Mouse (Mus musculus) liver, embryonic 14.5 days (tissue): Measurements from ENCODE around the gene Ctnnb1. TPM values are rescaled to one million over a fixed set of nuclear protein-coding genes. Genes with fewer than 3 reads are reported as not detected.

Experiments used
- ATAC-seq: fragments of 200-750 bp; cut with Nextera tagmentation; 2 replicates; pipeline ENCODE4 v1.8.0; 2017; ENCODE audit warnings: moderate number of reproducible peaks, mild to moderate bottlenecking, moderate library complexity; ENCODE audit not compliant: insufficient read depth
- DNase-seq, 3 experiments: peaks; one replicate each; pipeline ENCODE4 v3.0.0-alpha.2; 2012 to 2013; ENCODE audit warnings: low read depth in 3 of 3, low spot score in 3 of 3
- H3K27ac ChIP-seq: fragments of 300-500 bp; sonication (generic); 2 replicates; pipeline ENCODE4 v1.5.1; 2014; ENCODE audit warnings: moderate library complexity, mild to moderate bottlenecking, control low read depth, inconsistent platforms
- H3K27me3 ChIP-seq: fragments of 300-500 bp; sonication (generic); 2 replicates; pipeline ENCODE4 v1.6.1; 2014; ENCODE audit warnings: mild to moderate bottlenecking, low read length, moderate library complexity; ENCODE audit not compliant: control insufficient read depth, insufficient read depth
- H3K36me3 ChIP-seq: fragments of 300-500 bp; sonication (generic); replicated peaks from 2 replicates; pipeline ENCODE4 v1.6.1; 2014; ENCODE audit warnings: low read depth; ENCODE audit not compliant: control insufficient read depth, insufficient read depth
- H3K4me1 ChIP-seq, 2 experiments: fragments of 200-500 bp in 1 of 2; fragments of 300-500 bp in 1 of 2; sonication (generic) in 1 of 2; replicated peaks; 2 replicates each; pipeline ENCODE4 v1.6.1; 2012 to 2014; ENCODE audit warnings: antibody characterized with exemption in 1 of 2, inconsistent platforms in 1 of 2, low read length in 1 of 2; ENCODE audit not compliant: control insufficient read depth in 2 of 2, insufficient read depth in 2 of 2
- H3K4me2 ChIP-seq: fragments of 300-500 bp; sonication (generic); 2 replicates; pipeline ENCODE4 v1.6.1; 2014; ENCODE audit warnings: low read depth, mild to moderate bottlenecking, control low read depth, moderate library complexity
- H3K4me3 ChIP-seq, 2 experiments: fragments of 200-500 bp in 1 of 2; fragments of 300-500 bp in 1 of 2; sonication (generic) in 1 of 2; 2 replicates each; pipeline ENCODE4 v1.5.1; 2012 to 2014; ENCODE audit warnings: low read depth in 2 of 2, low read length in 2 of 2, mild to moderate bottlenecking in 2 of 2, control low read depth in 1 of 2, inconsistent platforms in 1 of 2, moderate library complexity in 1 of 2; ENCODE audit not compliant: insufficient read depth in 1 of 2
- H3K9ac ChIP-seq: fragments of 300-500 bp; sonication (generic); replicated peaks from 2 replicates; pipeline ENCODE4 v1.6.1; 2014; ENCODE audit warnings: mild to moderate bottlenecking, control low read depth, moderate library complexity
- H3K9me3 ChIP-seq: fragments of 300-500 bp; sonication (generic); 2 replicates; pipeline ENCODE4 v1.6.1; 2016; ENCODE audit warnings: low read length, mixed read lengths; ENCODE audit not compliant: control insufficient read depth
- CTCF ChIP-seq: IDR thresholded peaks from 2 replicates; pipeline ENCODE4 v1.5.1; 2016; ENCODE audit warnings: antibody characterized with exemption, low read depth, control low read depth
- EP300 ChIP-seq: IDR thresholded peaks from 2 replicates; pipeline ENCODE4 v1.6.1; 2016; ENCODE audit warnings: antibody characterized with exemption, low read depth
- WGBS: fragments of 180-500 bp; shearing (Covaris S2); extraction: QIAGEN DNeasy Blood & Tissue Kit; methylation state at CpG from one replicate; pipeline ENCODE4 v1.1.7; 2014; ENCODE audit not compliant: insufficient replicate concordance; 5-methylcytosine and 5-hydroxymethylcytosine counted together
- polyA plus RNA-seq, 2 experiments: library from polyadenylated mRNA; depleted of rRNA in 1 of 2; stranded (reverse) in 1 of 2; unstranded in 1 of 2; fragments of >200 nt; fragmentation: Nextera tagmentation in 1 of 2; extraction: Ambion mirVana in 1 of 2; gene quantifications; 2 replicates each; pipeline versions ENCODE4 v1.2.1 to v1.2.3; 2012 to 2014

Ctnnb1 gene
- polyA plus RNA-seq, 2 experiments, result 69.5 to 105 TPM

DNA sequence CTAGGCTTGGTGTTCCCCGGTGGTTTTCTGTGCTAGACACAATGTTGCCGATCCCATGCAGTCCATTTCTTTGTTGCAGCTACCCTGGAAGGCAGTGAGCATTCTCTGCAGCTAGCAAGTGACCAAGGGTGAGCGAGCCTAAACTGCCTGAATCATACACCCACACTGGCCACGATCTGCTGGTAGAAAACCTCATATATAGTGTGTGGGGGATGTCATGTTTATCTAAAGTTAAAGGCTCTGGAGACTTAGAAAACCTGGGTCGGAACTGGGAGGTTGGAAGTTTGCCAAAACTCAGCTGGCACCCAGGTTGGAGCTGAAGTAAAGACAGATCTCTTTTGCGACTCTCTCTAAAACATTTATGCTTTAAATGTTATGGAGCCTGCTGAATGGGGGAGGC is 10.4 kb upstream of the Ctnnb1 start:
- H3K9ac ChIP-seq, result no peak overlapping the region
- H3K4me2 ChIP-seq, result no peak overlapping the region
- H3K27ac ChIP-seq, result no peak overlapping the region
- H3K27me3 ChIP-seq, result no peaks in the 10 kb centered on the region
- H3K4me3 ChIP-seq, result no peak overlapping the region
- no peaks in the 10 kb centered on the region for H3K9me3 ChIP-seq
- DNase-seq, result no peak
- WGBS, result 36% methylated on average over 6 of the region's 6 CpGs
- no peak for ATAC-seq
- H3K4me1 ChIP-seq, result peaks cover 0 to 11% of the 10 kb centered on the region in 2 experiments; a peak in 2 of 4 replicates
- no peak for TF ChIP-seq EP300
- TF ChIP-seq CTCF, result no peak
- no peaks in the 10 kb centered on the region for H3K36me3 ChIP-seq

DNA sequence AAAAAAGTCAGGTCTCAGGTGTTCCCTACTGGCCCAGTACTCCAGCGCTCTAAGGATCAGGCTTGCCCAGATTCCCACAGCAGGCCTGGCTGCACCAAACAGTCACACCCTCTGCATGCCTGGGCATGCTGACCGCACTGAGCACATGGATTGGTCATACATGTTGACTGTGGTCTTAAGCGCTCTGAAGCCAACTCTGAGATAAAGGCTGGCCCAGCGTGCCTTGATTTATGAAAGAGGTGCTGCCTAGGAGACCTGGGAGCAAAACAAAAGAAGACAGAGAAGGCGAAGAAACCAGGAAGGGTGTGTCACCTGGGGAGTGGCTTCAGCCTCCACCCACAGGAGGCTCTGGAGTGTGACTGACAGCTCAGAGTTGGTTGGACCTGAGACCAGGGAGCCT is 9.9 kb upstream of the Ctnnb1 start:
- Histone ChIP-seq H3K9ac (no peak overlapping the region), H3K36me3 (no peaks in the 10 kb centered on the region), H3K4me1 (peaks cover 0 to 10% of the 10 kb centered on the region in 2 experiments; a peak in 2 of 4 replicates), H3K27ac (no peak overlapping the region), H3K9me3 (no peaks in the 10 kb centered on the region), H3K4me2 (no peak overlapping the region), H3K4me3 (no peak overlapping the region), H3K27me3 (no peaks in the 10 kb centered on the region)
- ATAC-seq, result no peak
- no peak for TF ChIP-seq CTCF
- WGBS, result 53% methylated on average over 5 of the region's 5 CpGs
- no peak for DNase-seq

DNA sequence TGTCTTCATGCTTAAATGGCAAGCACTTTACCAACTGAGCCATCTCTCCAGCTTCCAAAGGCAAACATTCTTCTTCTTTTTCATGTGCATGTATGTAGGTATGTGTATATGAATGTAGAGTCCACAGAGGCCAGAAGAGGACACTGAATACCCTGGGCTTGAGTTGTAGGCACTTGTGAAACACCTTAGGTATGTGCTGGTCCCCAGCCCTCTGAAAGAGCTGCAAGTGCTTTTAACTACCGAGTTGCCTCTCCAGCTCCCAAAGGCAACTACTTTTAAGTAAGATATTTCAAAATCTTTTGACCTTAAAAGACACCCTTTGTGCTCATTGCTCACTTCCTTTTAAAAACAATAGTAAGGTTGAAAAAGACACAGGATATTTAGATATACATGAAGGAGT is 2.9 kb upstream of the Ctnnb1 start:
- 33% methylated on average over 1 of the region's 1 CpGs for WGBS
- Histone ChIP-seq H3K4me2 (no peak overlapping the region), H3K4me3 (no peak overlapping the region), H3K4me1 (no peaks in the 10 kb centered on the region), H3K36me3 (no peaks in the 10 kb centered on the region), H3K27me3 (no peaks in the 10 kb centered on the region), H3K27ac (no peak overlapping the region), H3K9me3 (no peaks in the 10 kb centered on the region), H3K9ac (no peak overlapping the region)
- ATAC-seq, result no peak
- no peak for DNase-seq
- TF ChIP-seq EP300, result no peak

DNA sequence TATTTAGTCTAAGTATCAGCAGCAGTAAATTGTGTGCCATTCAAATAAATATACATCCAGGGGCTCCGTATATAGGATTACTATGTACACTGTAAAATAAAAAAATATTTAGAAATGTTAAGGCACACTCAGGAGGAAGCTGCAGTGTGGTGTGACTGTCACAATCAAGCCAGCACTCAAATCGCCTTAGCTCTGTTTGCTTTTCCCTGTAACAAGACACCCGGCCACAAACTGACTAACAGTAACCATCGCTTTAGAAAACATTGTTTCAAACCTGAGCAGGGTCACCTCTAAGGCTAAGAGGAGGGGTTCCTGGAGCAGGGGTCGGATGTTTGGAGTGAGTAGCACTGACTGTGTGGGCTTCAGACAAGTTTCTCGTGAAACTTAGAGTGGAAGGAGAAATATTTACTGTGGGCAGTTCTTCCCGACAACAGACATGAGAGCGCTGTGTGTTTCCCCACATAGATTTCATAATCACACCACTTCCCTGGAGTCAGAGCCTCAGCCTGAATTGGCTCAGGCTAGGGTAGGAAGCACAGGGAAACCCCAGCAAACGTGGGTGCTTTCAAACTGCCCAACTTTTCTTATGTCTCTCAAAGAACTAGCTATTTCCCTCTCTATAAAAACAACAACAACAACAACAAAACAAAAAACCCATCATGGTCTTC is 1.9 kb upstream of the Ctnnb1 start:
- no peaks in the 10 kb centered on the region for H3K4me1 ChIP-seq
- no peaks in the 10 kb centered on the region for H3K27me3 ChIP-seq
- ATAC-seq (no peak), DNase-seq (no peak)
- H3K4me2 ChIP-seq, result no peak overlapping the region
- 21% methylated on average over 9 of the region's 9 CpGs for WGBS
- no peaks in the 10 kb centered on the region for H3K9me3 ChIP-seq
- TF ChIP-seq CTCF (no peak), EP300 (no peak)
- H3K9ac ChIP-seq, result no peak overlapping the region
- H3K36me3 ChIP-seq, result no peaks in the 10 kb centered on the region
- no peak overlapping the region; a peak in 1 of 4 replicates for H3K4me3 ChIP-seq
- no peak overlapping the region for H3K27ac ChIP-seq

DNA sequence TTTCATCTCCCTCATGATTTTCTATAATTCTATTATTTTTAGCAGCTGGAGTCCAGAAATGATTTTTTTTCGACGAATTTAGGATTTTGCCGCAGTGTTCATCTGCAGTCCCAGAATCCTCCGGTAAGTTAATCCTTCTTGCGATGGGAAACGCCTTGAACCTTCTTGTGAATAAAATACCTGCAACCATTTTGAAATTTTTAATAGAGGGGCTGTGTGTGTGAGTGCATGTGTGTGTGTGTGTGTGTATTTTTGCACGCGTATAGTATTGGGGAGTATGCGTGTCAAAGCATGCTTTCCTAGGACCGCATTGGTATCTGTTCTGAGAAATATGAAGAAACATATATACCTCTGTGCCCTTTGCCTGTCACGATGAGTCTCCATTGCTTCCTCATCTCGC is 1.0 kb downstream of the Ctnnb1 start:
- Histone ChIP-seq H3K4me2 (no peak overlapping the region), H3K9me3 (no peaks in the 10 kb centered on the region), H3K27me3 (no peaks in the 10 kb centered on the region), H3K9ac (no peak overlapping the region), H3K4me1 (peaks cover under 1 to 6% of the 10 kb centered on the region in 2 experiments), H3K4me3 (no peak overlapping the region), H3K27ac (no peak overlapping the region), H3K36me3 (no peaks in the 10 kb centered on the region)
- ATAC-seq (no peak), DNase-seq (no peak)
- WGBS, result 85% methylated on average over 12 of the region's 12 CpGs
- TF ChIP-seq EP300 (no peak), CTCF (no peak)
